Mouse (Mus musculus): ENCODE data around the gene March4.

GRCm38 (mm10) chr1:72434510-72434909 lies 102.2 kb downstream of the March4 start:
- TF ChIP-seq CTCF (IDR thresholded peaks at IDR 0.05; ENCODE audit: extremely low read depth, insufficient read length, insufficient replicate concordance, low read depth, low read length) = no peak
- TF ChIP-seq POLR2A (IDR thresholded peaks at IDR 0.05; ENCODE audit: low read depth, low read length) = no peak

Measured in small intestine, adult 2 months (tissue).